Mouse (Mus musculus): Measurements from ENCODE around the gene Suox. TPM values are rescaled to one million over a fixed set of nuclear protein-coding genes. Genes with fewer than 3 reads are reported as not detected.
A peak's percentile ranks its signal among the peaks of the same experiment; 100 is the strongest.

Suox gene
- total and polyA plus RNA-seq, 3 experiments = 21.8 to 26.6 (median 25.6) TPM

DNA sequence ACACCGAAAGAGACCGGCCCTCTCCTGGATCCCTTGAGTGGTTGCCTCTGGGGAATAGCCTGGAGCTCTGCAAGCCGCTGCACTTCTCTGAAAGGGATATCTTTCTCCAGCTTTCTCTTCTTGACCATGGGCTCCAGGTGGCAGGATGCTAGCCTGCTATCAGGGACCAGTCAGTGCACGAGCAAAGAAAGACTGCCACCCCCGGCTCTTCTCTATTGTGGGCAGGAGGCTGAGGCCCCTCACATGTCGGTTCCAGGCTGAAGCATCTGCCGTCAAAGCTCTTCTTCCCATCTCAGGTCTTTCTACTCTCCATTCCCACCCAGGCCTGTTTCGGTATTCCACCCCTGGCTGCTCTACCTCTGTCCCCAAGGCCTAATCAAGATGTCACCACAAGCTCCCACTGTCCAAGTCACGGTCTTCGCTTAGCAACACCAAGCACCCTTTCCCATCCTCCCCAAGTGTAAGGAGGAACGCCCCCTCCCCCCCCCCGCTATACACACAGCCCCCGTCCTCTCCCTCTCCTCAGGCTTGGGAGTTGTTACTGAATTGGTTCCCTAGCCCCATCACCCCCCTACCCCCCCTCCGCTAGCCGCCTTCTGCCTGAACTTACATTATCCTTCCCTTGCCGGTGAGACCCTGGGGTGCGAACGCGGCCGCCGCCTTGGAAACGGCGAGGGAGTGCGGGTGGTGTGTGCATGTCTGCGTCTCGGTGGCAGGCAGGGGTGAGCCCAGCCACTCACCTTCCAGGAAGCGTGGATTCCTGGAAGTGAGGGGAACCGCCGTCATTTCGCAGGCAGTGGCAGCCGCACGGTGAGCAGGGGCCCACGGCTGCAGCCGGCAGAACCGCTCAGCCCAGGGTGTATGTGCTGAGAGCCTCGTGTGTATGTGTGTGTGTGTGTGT is 28.5 kb downstream of the Suox start, which contains the start of gene Ikzf4:
TSS of gene Ikzf4 (minus strand) at position 881 of the 901 bp plus-strand sequence.
- DNase-seq = peak; percentile 45 to 64

DNA sequence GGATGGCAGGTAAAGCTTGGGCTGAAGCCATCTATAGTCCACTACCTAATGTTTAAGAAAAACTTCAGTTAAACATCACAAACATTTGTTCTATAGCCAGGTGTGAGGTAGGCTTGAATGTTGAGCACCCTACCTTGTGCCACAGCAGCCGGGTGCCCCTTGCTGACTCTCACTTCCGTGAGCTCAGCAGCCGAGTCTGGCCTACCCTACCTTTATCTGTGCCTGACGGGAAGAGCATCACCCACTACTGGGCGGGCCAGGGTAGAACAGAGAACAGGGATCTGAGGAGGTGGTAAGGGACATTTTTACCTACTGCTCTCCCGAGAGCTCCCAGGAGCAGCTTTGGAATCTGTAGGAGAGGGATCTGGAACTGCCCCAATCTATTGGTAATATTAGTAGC is 31.1 kb downstream of the Suox start:
- intact Hi-C loops (cut with DNase I) = no loop called here
- Histone ChIP-seq H3K4me3 (no peak overlapping the region), H3K27ac (no peak overlapping the region), H3K79me2 (replicated peaks; ENCODE audit: control insufficient read depth, insufficient read depth, low read length) (no peaks in the 10 kb centered on the region), H3K4me1 (ENCODE audit: control insufficient read depth, insufficient read depth, low read length) (peaks cover 3% of the 10 kb centered on the region), H3K9ac (ENCODE audit: low read depth, low read length) (no peak overlapping the region), H3K36me3 (ENCODE audit: control insufficient read depth, insufficient read depth, low read length) (no peaks in the 10 kb centered on the region), H3K27me3 (ENCODE audit: control insufficient read depth, insufficient read depth, low read length) (no peaks in the 10 kb centered on the region)
- WGBS = 82% methylated on average over 6 of the region's 6 CpGs
- TF ChIP-seq POLR2A (IDR thresholded peaks at IDR 0.05; ENCODE audit: insufficient read depth, low read depth, low read length) = no peak
- TF ChIP-seq EP300 (IDR thresholded peaks at IDR 0.05; ENCODE audit: insufficient read depth, low read depth, low read length) = no peak
- no peak for TF ChIP-seq CTCF (IDR thresholded peaks at IDR 0.05)
- no peak for DNase-seq

More for the DNA sequence above, 28.5 kb downstream of the Suox start, which contains the start of gene Ikzf4:
- intact Hi-C loops (cut with DNase I) = no loop called here
- no peaks in the 10 kb centered on the region for H3K79me2 ChIP-seq (replicated peaks; ENCODE audit: control insufficient read depth, insufficient read depth, low read length)
- no peaks in the 10 kb centered on the region for H3K36me3 ChIP-seq (ENCODE audit: control insufficient read depth, insufficient read depth, low read length)
- WGBS = 12% methylated on average over 36 of the region's 36 CpGs
- TF ChIP-seq EP300 (IDR thresholded peaks at IDR 0.05; ENCODE audit: insufficient read depth, low read depth, low read length) = no peak
- TF ChIP-seq CTCF (IDR thresholded peaks at IDR 0.05) = no peak
- TF ChIP-seq POLR2A (IDR thresholded peaks at IDR 0.05; ENCODE audit: insufficient read depth, low read depth, low read length) = no peak
- peaks cover 3% of the 10 kb centered on the region for H3K4me1 ChIP-seq (ENCODE audit: control insufficient read depth, insufficient read depth, low read length)
- no peaks in the 10 kb centered on the region for H3K27me3 ChIP-seq (ENCODE audit: control insufficient read depth, insufficient read depth, low read length)
- peak within 1 kb of the TSS; percentile 57 for H3K4me3 ChIP-seq
- peak within 1 kb of the TSS; percentile 72 for H3K9ac ChIP-seq (ENCODE audit: low read depth, low read length)
- peak within 1 kb of the TSS; percentile 75 for H3K27ac ChIP-seq

DNA sequence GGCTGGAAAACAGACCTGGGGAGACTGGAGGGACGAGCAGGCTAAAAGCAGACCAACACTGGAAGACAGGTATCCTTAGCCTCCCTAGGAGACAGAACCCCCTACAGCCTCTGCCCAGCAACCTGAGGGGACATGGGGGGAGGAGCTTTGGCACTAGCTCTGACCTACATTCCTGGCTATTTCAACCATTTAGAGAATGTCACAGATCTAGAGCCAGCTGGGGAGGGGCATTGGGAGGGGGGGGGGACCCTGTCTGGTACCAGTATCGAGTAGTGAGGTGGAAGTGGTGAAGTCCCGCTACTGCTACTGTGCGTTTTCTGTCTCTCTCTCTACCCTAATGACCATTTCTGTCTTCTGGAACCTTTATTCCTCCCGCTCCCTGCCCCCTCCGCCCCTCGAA is 32.0 kb downstream of the Suox start:
- intact Hi-C loops (cut with DNase I) = no loop called here
- Histone ChIP-seq H3K79me2 (replicated peaks; ENCODE audit: control insufficient read depth, insufficient read depth, low read length) (no peaks in the 10 kb centered on the region), H3K4me3 (no peak overlapping the region), H3K4me1 (ENCODE audit: control insufficient read depth, insufficient read depth, low read length) (peaks cover 3% of the 10 kb centered on the region), H3K9ac (ENCODE audit: low read depth, low read length) (no peak overlapping the region), H3K36me3 (ENCODE audit: control insufficient read depth, insufficient read depth, low read length) (no peaks in the 10 kb centered on the region), H3K27ac (no peak overlapping the region), H3K27me3 (ENCODE audit: control insufficient read depth, insufficient read depth, low read length) (no peaks in the 10 kb centered on the region)
- DNase-seq = no peak
- TF ChIP-seq EP300 (IDR thresholded peaks at IDR 0.05; ENCODE audit: insufficient read depth, low read depth, low read length) = no peak
- no peak for TF ChIP-seq CTCF (IDR thresholded peaks at IDR 0.05)
- no peak for TF ChIP-seq POLR2A (IDR thresholded peaks at IDR 0.05; ENCODE audit: insufficient read depth, low read depth, low read length)
- 60% methylated on average over 7 of the region's 7 CpGs for WGBS

DNA sequence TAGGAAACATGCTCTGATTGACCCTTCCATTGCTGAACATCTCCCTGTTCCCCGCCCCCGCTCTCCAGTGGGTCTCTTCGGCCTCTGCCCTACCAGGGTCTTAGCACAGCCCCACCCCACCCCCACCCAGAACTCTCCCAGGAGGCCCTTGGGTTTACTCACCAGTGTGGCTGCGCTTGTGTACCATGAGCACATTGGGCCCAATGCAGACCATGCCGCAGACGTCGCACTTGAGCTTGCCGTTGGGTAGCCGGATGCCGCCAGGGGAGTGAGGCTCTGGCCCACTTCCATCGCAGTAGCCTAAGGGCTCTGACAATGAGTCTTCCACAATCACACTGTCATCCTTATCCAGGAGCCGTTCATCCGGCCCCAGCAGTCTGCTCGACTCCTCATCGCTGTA is 33.0 kb downstream of the Suox start:
- WGBS = 89% methylated on average over 15 of the region's 15 CpGs
- TF ChIP-seq POLR2A (IDR thresholded peaks at IDR 0.05; ENCODE audit: insufficient read depth, low read depth, low read length) (no peak), EP300 (IDR thresholded peaks at IDR 0.05; ENCODE audit: insufficient read depth, low read depth, low read length) (no peak)

DNA sequence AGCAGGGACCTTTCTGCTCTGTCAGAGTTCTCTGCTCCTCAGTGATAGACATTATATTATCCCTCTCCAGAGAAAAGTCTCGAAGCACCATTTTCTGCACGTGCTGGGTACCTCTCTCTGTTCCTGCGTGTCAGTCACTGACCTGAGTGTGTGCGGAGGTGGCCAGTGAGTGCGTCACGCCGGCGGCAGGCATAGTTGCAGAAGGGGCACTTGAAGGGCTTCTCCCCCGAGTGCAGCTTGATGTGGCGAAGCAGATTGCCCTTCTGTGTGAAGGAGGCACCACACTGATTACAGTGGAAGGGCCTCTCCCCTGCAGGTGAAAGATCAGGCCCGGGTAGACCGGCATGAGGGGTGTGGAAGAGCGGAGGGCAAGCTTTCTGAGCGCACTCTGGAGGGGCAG is 33.9 kb downstream of the Suox start:
- whole genome bisulfite sequencing = 82% methylated on average over 14 of the region's 14 CpGs
- intact Hi-C loops (cut with DNase I) = no loop called here
- Histone ChIP-seq H3K27ac (no peak overlapping the region), H3K36me3 (ENCODE audit: control insufficient read depth, insufficient read depth, low read length) (no peaks in the 10 kb centered on the region), H3K4me3 (no peak overlapping the region), H3K27me3 (ENCODE audit: control insufficient read depth, insufficient read depth, low read length) (no peaks in the 10 kb centered on the region), H3K9ac (ENCODE audit: low read depth, low read length) (no peak overlapping the region), H3K79me2 (replicated peaks; ENCODE audit: control insufficient read depth, insufficient read depth, low read length) (no peaks in the 10 kb centered on the region), H3K4me1 (ENCODE audit: control insufficient read depth, insufficient read depth, low read length) (no peaks in the 10 kb centered on the region)
- no peak for DNase-seq
- TF ChIP-seq EP300 (IDR thresholded peaks at IDR 0.05; ENCODE audit: insufficient read depth, low read depth, low read length) (no peak), POLR2A (IDR thresholded peaks at IDR 0.05; ENCODE audit: insufficient read depth, low read depth, low read length) (no peak), CTCF (IDR thresholded peaks at IDR 0.05) (no peak)

More for the DNA sequence above, 33.0 kb downstream of the Suox start:
- Histone ChIP-seq H3K4me1 (ENCODE audit: control insufficient read depth, insufficient read depth, low read length) (no peaks in the 10 kb centered on the region), H3K9ac (ENCODE audit: low read depth, low read length) (no peak overlapping the region), H3K27me3 (ENCODE audit: control insufficient read depth, insufficient read depth, low read length) (no peaks in the 10 kb centered on the region), H3K27ac (no peak overlapping the region), H3K4me3 (no peak overlapping the region), H3K79me2 (replicated peaks; ENCODE audit: control insufficient read depth, insufficient read depth, low read length) (no peaks in the 10 kb centered on the region), H3K36me3 (ENCODE audit: control insufficient read depth, insufficient read depth, low read length) (no peaks in the 10 kb centered on the region)
- no peak for DNase-seq
- intact Hi-C loops (cut with DNase I) = no loop called here

DNA sequence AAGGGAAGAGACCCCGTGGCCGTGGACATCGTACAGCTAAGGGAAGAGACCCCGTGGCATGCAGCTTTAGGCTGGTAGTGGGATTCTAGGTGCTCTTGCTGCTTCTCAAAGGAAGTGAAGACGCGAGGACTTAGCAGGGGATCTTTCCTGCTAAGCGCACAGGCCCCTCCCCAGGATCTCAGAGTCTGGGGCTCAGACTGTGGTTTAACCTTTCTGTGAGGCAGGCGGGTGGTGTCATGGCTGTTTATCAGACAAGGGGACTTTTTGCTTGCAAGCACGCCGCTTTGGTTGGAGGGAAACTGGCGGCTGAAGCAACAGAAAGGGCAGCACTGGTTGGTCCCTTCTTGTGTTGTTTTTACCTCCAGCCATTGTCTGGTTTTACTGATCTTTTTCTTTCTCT is 36.9 kb downstream of the Suox start:
- TF ChIP-seq EP300 (IDR thresholded peaks at IDR 0.05; ENCODE audit: insufficient read depth, low read depth, low read length) (no peak), CTCF (IDR thresholded peaks at IDR 0.05) (no peak), POLR2A (IDR thresholded peaks at IDR 0.05; ENCODE audit: insufficient read depth, low read depth, low read length) (no peak)
- Histone ChIP-seq H3K36me3 (ENCODE audit: control insufficient read depth, insufficient read depth, low read length) (no peaks in the 10 kb centered on the region), H3K4me1 (ENCODE audit: control insufficient read depth, insufficient read depth, low read length) (no peaks in the 10 kb centered on the region), H3K4me3 (no peak overlapping the region), H3K27ac (no peak overlapping the region), H3K79me2 (replicated peaks; ENCODE audit: control insufficient read depth, insufficient read depth, low read length) (no peaks in the 10 kb centered on the region), H3K27me3 (ENCODE audit: control insufficient read depth, insufficient read depth, low read length) (no peaks in the 10 kb centered on the region), H3K9ac (ENCODE audit: low read depth, low read length) (no peak overlapping the region)
- WGBS = 19% methylated on average over 11 of the region's 11 CpGs
- no peak for DNase-seq
- intact Hi-C loops (cut with DNase I) = no loop called here
